Mouse (Mus musculus): ENCODE results near the gene Gm20388. TPM values are rescaled to one million over a fixed set of nuclear protein-coding genes. Genes with fewer than 3 reads are reported as not detected.

Gm20388 gene
- total RNA-seq, 2 experiments from 2014 or later = 4.4 to 7.8 TPM

DNA sequence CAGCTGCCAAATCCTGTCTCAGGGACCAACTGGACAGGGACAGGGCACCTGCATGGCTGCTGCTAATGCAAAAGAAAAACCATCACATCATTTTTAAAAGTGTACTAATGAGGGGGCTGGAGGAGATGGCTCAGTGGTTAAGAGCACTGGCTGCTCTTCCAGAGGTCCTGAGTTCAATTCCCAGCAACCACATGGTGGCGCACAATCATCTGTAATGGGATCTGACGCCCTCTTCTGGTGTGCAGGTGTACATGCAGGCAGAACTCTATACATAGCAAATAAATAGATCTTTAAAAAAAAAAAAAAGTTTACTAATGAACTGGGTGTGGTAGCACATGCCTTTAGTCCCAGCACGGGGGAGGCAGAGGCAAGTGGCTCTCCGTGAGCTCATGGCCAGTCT lies 3398.1 kb downstream of the Gm20388 start:
- DNase-seq (ENCODE audit: low spot score in 2 of 2) = no peak

DNA sequence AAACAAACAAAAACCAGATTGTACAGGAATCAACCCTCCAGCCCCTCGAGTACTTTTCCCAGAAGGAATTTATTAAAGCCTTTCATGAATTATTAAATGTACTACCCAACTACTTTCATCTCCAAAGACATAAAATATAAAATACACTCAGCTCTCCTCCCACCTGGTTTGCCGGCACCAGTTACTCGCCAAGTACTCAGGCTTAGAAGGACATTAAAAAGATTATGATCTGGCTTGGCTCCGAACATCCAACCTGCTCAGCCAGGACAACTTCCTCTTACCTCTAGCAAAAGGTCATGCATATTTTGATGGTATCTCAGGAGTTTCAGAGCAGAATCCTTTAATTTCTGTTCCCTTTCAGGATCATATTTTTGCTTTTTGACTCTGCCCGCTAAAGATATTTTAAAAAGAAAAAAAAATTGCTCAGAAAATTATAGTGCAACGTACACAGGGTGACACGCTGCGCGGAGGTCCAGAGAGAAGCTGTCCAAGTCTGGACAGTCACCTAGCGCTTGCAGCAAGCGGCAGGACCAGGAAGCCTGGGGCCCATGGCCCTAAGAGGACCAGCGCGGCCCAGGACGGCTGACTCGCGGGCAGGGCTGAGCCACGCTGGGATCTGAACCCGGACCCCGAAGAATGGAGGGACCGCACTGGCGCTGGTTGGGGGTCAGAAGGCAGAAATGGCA lies 3407.3 kb downstream of the Gm20388 start:
- no peak for DNase-seq (ENCODE audit: low spot score in 2 of 2)

DNA sequence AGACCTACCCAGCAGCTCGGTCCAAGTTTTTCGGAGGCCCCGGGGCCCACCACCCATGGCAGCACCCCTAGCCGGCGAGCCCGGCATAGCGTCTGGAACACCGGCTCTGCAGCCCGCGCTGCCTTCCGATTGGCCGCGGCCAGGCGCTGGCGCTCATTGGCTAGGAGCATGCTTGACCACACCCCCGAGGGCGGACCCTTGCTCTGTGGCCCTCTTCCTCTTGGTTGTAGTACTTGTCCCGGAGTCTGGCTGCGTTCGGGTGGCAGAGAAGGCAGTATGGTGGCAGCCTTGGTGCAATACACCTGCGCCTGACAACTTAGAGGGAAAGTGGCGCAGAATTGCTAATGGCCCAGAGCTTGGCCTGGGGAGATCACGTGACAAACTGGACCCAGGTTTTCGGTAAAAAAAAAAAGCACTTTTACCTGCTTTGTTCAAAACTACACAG lies 3407.8 kb downstream of the Gm20388 start, which contains the start of gene Fanca:
Gene Fanca, minus strand, starts transcription at position 110 of the 445 bp plus-strand sequence.
- DNase-seq (ENCODE audit: low spot score in 2 of 2) = peak; percentile 87 to 93

DNA sequence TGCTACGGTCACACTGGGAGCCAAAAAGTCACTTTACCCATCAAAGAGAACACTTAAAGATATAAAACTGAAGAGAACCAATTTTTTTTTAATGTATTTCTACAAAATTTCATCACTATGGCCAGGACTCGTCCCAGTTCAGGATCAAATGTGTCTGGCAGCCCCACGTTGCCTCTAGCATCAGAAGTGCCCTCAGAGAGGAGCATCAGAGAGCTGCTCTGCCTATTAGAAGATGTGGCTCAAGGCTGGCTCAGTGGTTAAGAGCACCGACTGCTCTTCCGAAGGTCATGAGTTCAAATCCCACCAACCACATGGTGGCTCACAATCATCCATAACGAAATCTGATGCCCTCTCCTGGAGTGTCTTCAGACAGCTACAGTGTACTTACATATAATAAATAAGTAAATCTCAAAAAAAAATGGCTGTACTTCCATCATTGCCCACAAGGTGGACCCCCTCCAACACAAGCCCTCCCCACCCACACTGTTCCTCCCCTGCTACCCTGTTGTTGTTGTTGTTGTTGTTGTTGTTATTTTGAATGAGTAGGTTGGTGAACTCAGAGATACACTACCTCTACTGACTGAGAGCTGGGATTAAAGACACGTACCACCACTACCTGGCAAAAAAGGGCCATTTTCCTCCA lies 3409.0 kb downstream of the Gm20388 start:
- DNase-seq (ENCODE audit: low spot score in 2 of 2) = peak; percentile 17 to 42

DNA sequence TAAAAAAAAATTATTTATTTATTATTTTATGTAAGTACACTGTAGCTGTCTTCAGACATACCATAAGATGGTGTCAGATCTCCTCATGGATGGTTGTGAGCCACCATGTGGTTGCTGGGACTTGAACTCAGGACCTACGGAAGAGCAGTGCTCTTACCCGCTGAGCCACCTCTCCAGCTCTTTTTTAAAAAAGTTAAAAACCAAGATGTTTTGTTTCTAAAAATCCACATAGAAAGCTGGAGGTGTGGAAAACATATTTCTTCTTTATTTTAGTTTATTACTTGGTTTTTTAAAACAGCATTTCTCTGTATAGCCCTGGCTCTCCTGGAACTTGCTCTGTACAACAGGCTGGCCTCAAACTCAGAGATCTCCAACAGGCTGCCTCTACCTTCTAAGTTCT lies 3417.9 kb downstream of the Gm20388 start:
- DNase-seq (ENCODE audit: low spot score in 2 of 2) = no peak

DNA sequence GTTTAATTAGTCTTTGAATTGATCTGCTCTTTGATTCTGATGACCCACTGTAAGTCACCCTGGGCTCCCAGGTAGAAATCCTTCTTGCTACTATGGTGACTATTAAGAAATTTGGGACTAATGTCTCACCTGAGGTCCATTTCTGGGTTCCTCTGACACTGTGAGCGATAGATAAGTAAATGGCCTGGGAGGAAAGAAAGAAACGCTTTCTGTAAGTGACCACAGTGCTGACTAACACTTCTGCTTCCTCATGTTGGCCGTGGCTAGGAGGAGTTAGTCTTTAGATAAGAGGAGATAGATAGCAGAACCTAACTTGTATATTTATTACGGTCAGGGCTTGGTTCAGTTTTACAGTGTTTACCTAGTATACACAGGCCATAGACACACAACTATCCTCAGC lies 3418.7 kb downstream of the Gm20388 start:
- DNase-seq (ENCODE audit: low spot score in 2 of 2) = no peak

DNA sequence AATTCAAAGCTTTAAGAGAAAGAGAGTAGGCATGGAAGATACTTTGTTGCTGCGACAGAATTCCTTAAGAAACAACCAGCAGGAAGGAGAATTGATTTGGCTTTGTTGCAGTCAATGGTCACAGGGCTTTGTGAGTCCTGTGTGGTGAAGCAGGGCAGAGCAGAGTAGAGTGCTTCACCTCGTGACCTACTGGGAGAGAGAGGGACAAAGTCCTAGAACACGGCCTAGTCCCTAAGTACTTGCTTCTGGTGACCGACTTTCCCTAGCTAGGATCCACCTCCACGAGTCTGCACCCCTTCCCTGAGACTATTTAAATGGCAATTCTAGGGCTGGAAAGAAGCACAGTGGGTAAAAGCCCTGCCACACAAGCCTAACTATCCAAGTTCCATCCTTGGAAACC lies 3419.3 kb downstream of the Gm20388 start:
- DNase-seq (ENCODE audit: low spot score in 2 of 2) = no peak

DNA sequence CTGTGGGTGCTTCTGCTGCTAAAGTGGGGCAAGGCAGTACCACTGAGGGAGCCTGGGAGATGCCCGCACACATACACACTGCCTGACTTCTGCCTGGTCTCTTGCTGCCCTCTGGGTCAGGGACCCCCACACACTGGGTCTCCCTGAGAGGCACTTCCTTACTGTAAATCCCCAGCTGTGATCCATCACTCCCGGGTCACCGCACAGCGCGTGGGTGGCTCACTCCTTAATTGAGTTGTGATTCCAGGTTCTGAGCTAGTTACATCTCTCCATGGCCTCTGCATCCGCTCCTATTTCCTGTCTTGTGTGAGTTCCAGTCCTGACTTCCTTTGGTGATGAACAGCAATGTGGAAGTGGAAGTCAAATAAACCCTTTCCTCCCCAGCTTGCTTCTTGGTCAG lies 3420.1 kb downstream of the Gm20388 start:
- no peak for DNase-seq (ENCODE audit: low spot score in 2 of 2)

DNA sequence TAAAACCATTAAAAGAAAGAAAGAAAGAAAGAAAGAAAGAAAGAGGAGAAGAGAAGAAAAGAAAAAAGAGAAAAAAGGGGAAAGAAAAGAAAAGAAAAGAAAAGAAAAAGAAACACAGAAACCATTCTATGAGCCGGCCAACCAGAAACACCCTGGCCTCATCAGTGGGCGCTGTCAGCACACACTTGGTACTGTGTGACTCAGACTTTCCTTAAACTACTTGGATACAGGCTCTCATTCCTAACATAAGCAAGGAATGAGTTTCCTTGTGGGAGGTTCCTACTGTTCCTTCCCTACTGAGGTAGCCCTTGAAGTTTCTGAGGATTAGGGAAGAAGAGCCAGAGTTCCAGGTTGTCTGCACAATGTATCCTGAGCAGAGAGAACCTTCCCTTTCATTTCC lies 3420.7 kb downstream of the Gm20388 start:
- DNase-seq (ENCODE audit: low spot score in 2 of 2) = peak in 1 of 2 experiments; percentile 40

DNA sequence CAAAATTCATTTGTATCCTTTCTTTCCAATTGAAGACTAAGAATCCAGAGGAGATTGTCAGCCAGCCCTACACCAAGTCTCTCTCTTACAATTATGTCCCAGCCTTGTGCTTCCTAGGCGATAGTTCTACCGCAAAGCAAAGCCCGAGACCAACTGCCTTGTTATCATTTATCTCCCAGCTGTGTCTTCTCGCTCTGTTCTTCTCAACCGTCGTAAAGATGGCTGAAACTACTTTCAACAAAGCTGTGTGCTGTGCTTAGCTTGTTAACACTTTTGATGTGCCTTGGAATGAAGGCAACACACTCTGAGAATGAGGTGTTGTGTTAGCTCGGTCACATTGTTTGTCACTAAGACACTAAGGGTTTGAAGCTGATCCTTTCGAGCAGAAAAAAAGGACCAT lies 3421.2 kb downstream of the Gm20388 start:
- DNase-seq (ENCODE audit: low spot score in 2 of 2) = no peak

DNA sequence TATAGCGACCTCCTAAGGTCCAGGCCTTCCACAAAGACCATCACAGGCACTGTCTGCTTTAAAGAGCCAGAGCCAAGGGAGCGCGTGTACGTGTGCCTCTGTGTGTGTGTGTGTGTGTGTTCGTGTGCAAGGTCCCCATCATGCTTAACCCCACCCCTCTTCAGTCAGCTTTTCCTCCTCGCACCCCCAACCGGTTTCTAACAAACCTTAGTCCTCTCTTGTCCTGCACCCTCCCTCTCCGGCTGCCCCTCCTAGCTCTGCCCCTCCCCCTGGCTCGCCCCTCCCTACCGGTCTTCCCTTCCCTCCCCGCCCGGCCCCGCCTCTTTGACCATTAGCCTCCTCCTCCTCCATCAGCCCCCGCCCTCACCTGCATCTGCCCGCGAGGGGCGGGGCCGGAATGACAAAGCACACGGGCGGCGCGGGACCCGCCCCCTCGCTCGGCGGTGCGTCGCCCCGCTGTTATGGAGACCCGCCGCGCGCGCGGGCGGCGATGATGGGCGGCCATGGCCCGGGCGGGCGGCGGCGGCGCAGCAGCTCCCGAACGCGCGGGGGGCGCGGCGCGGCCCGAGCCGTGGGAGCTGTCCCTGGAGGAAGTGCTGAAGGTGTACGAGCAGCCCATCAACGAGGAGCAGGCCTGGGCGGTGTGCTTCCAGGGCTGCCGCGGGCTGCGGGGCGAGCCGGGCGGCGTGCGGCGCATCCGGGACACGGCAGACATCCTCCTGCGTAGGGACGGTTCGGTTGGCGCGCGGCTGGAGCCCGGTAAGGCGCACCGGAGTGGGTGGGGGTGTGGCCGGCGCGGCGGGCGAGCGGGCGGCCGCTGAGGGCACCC lies 3421.8 kb downstream of the Gm20388 start, which contains the start of gene Spire2:
Gene Spire2, plus strand, starts transcription at position 452 of the 829 bp plus-strand sequence.
- DNase-seq (ENCODE audit: low spot score in 2 of 2) = peak; percentile 58 to 61

DNA sequence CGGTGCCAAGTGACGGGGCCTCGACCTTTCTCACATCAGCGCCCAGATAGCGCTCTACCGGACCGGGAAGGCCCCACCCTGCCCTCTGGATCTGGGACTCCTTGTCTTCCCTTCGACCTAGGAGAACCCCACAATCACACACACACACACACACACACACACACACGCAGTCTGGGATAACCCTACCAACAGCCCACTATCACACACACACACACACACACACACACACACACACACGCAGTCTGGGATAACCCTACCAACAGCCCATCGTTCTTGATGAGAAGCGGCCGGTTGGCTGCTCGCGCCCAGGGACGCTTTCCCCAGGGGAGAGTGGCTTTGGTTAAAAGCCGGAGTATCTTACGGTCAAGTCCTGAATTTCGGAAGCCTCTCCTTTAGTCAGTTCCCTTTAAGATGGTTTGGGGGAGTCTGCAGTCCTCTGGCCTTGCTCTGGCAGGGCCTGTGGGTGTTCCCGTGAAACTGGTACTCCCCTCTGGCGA lies 3422.5 kb downstream of the Gm20388 start:
- no peak for DNase-seq (ENCODE audit: low spot score in 2 of 2)

DNA sequence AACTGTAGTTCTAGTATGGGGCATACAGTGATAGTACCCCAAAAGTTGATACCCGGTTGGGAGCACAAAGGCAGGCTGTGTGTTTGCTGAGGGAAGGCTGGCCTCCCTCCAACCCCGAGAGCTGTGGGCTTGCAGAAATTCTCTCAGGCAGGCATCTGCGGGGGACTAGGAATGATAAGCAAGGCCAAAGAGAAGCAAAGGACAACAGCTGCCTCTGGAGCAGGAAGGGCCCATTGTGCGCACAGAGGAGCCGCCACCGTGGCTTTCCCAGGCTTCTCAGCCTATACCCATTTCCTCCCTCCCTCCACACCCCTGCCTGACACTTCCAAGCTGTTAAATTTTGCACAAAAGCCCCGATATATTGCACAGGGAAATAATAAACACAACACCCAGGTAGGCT lies 3423.2 kb downstream of the Gm20388 start:
- peak in 1 of 2 experiments; percentile 35 for DNase-seq (ENCODE audit: low spot score in 2 of 2)

DNA sequence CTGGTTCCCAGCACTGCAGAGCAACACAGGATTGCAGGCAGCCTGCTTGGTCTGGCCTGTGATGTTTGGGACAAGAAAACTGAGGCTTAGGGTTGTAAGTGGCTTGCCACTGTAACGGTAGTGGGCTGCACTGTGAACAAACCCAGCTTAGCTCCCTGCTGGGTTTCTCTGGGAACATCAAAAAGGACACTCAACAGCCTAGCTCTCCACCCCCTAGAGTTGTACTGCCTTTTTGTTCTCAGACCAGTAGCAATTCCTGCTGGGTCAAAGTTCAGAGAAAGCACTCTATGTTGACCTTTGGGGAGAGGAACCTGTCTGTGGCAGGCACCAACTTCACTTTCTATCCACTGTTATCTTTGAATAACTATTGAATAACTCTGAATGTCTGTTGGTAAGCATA lies 3423.8 kb downstream of the Gm20388 start:
- no peak for DNase-seq (ENCODE audit: low spot score in 2 of 2)

DNA sequence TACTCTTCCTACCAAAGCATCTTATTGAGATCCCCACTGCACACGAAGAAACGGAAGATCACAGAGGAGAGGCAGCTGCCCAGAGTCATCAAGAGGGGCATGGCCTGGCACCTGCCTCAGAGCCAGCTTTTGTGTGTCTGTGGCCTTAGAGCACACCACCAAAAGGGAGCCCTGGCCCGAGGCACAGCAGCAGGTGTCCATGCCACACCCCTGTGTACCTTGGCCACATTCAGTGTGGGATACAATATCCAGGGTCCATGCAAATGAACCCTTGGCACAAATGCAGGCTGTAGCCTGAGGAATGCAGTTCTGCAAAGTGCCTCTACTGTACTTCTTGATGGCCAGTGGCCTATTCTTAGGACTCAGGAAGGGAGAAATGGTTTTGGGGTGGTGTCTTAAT lies 3426.8 kb downstream of the Gm20388 start:
- DNase-seq (ENCODE audit: low spot score in 2 of 2) = no peak

DNA sequence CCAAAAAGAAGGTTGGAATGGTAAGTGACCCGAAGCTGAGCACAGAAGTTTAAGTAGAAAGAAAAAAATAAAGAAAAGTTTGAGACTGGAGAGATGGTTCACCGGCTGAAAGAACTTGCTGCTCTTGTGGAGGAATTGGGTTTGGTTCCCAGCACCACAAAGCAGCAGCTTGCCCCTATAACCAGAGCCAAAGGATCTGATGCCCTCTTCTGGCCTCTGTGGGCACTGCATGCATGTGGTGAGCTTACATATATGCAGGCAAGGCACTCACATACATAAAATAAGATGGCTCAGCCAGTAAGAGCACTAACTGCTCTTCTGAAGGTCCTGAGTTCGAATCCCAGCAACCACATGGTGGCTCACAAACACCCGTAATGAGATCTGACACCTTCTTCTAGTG lies 3429.4 kb downstream of the Gm20388 start:
- no peak for DNase-seq (ENCODE audit: low spot score in 2 of 2)

DNA sequence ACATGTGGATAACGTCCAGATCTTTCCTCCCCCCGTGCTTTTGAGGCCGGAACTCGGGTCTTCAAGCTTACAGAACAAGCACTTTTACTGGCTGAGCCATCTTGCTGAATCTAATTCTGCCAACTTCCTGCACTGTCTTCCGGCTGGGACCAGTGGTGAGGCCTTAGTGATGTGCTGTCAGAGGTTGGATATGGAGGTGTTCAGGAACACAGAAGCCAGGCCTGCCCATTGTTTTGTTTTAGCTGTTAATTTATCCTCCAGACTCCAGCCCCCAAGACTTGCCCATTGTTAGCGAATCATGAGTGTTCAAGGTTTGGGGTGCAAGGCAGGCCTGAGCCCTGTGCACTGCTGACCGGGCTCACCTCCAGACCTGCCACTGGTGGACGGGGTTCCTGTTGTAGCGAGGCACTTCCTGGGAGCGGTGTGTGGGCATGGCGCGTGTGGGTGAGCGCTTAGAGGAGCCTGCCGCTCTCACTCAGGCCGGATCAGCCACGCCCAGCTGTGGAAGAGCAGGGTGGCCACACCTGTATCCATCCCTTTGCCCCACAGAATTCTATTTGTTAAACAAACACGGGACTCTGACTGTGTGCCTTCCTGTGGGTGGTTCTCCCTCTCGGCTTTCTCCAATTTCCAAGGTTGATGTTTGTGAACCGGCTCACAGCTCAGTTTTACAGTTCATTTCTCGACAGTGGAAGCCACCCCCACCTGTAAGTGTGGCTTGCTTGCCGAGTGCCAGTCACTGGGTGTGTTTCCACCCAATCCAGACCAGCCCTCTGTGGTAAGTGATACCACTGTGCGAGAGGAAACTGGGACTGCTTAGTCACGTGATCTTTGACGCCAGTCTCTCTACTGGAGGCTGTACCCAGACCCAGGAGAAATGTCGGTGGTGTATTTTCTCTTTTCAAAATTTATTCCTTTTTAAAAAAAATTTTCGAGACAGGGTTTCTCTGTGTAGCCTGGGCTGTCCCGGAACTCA lies 3430.7 kb downstream of the Gm20388 start:
- no peak for DNase-seq (ENCODE audit: low spot score in 2 of 2)

DNA sequence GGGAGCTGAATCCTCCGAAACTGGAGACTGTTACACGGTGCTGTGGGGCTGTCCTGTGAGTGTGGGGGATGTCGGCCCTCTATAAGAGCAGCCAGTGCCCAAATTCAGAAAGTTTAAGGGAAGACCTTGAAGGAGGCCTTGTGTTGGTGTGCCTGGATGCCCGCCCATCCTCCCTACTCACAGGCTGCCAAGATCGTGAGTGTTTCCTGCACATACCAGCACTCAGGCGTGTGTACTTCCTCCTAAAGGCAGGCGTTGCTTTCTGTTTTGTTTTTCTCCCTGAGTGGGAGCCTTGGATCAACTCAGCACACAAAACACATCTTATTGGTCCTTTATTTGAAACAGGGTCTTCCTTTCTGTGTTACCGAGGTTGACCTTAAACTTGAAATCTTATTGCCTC lies 3431.6 kb downstream of the Gm20388 start:
- no peak for DNase-seq (ENCODE audit: low spot score in 2 of 2)

DNA sequence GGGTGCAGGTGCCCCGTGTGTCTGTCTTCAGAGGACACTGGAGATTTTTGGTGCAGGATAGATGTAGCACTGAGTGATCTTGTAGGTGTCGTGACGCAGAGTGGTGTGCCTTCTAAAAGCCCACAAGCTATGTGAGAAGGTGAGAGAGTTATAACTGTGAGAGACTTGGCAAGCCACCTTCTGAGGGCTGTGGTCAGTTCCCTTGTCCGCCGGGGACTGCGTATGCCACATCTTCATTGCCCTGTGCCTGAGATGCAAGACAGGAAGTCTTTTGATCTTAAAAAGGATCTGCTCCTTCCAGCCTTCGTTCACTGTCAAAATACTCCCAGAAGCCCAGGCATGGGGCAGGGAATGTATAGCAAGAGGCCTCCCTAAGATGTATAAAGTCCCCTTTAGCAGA lies 3432.3 kb downstream of the Gm20388 start:
- no peak for DNase-seq (ENCODE audit: low spot score in 2 of 2)

DNA sequence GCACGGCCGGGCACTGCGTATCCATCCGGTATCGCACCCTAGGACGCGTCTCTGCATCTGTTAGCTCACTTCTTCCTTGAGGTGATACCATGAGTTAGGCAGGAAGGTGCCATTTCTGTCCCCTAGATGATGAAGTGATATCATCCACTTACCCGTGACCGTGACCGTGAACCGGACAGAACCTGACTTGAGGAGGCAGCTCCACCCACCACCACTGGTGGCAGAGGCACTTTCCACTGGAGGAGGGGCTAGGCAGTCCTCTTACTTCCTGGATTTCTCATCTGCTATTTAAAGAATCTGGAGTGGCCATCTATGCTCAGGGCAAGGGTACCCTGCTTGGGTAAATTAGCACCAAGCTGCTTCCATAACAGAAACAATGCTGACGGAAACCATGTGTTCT lies 3432.8 kb downstream of the Gm20388 start:
- no peak for DNase-seq (ENCODE audit: low spot score in 2 of 2)

DNA sequence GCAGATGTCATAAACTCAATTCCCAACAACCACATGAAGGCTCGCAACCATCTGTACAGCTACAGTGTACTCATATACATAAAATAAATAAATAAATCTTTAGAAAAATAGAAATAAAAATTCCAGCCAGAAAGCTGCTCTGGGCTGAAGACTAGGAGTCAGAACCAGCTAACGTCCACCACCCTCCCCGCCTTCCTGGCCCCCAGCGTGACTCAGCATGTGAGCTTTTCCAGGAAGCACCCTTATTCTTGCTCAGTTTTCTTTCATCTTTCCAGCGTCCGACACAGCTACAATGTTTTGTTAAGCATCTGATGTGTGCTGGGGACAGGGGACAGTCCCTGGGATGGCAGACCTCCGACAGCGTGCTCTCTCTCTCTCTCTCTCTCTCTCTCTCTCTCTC lies 3434.5 kb downstream of the Gm20388 start:
- no peak for DNase-seq (ENCODE audit: low spot score in 2 of 2)
